21 mouse cellular contexts compared by ENCODE assay signal in genomic region chr3:85862886-85863285, GRCm38 (mm10). TPM values are rescaled to one million over a fixed set of nuclear protein-coding genes. Genes with fewer than 3 reads are reported as not detected.
"Had no signal": no experiment of that assay in that cellular context is flagged by ENCODE, and none has a peak within 500 bp of the region (broad histone marks: within the 10 kb centered on the region; RNA-seq: fewer than 3 reads in every experiment).

No protein-coding gene starts in this region.

- DNase-seq: gastrocnemius, postnatal 10 days; gastrocnemius, postnatal 25 days; heart, postnatal 10 days; heart, postnatal 36 days; kidney, adult 11 months; kidney, adult 8-10 months; kidney, postnatal 10 days; kidney, postnatal 25 days; layer of hippocampus, adult 9-11 months; layer of hippocampus, postnatal 36 days; left cerebral cortex, postnatal 4 days had no signal

- H3K4me1 ChIP-seq: hindbrain, embryonic 13.5 days; hindbrain, embryonic 15.5 days had no signal

- H3K27me3 ChIP-seq: heart, embryonic 12.5 days; hindbrain, embryonic 13.5 days; hindbrain, embryonic 15.5 days; limb, embryonic 13.5 days; limb, embryonic 15.5 days had no signal

- H3K4me3 ChIP-seq: heart, embryonic 10.5 days; heart, embryonic 12.5 days; hindbrain, embryonic 13.5 days; hindbrain, embryonic 15.5 days; limb, embryonic 13.5 days; limb, embryonic 15.5 days had no signal

- H3K36me3 ChIP-seq: heart, embryonic 10.5 days; heart, embryonic 12.5 days; hindbrain, embryonic 13.5 days; hindbrain, embryonic 15.5 days; limb, embryonic 13.5 days; limb, embryonic 15.5 days had no signal

- H3K27ac ChIP-seq: heart, embryonic 10.5 days; hindbrain, embryonic 13.5 days; hindbrain, embryonic 15.5 days; hindbrain, postnatal 0 days; limb, embryonic 13.5 days; limb, embryonic 15.5 days; liver, embryonic 14.5 days had no signal

- H3K4me2 ChIP-seq: heart, embryonic 12.5 days; hindbrain, embryonic 13.5 days; hindbrain, embryonic 15.5 days; limb, embryonic 13.5 days; limb, embryonic 15.5 days; liver, embryonic 11.5 days had no signal

RNA-seq across cellular contexts. Expression of gene Gm37240, which starts 24.4 kb away (rescaled TPM):
- total RNA-seq: hematopoietic stem cell, adult 5-6 weeks; hindbrain, postnatal 0 days; layer of hippocampus, postnatal 36 days had no signal

RNA-seq across cellular contexts. Expression of gene Fam160a1, which starts 45.8 kb away (rescaled TPM):
- total RNA-seq: hematopoietic stem cell, adult 5-6 weeks had no signal
